Mouse (Mus musculus): Measurements from ENCODE around the gene Abcc12.

The Abcc12 gene

DNA sequence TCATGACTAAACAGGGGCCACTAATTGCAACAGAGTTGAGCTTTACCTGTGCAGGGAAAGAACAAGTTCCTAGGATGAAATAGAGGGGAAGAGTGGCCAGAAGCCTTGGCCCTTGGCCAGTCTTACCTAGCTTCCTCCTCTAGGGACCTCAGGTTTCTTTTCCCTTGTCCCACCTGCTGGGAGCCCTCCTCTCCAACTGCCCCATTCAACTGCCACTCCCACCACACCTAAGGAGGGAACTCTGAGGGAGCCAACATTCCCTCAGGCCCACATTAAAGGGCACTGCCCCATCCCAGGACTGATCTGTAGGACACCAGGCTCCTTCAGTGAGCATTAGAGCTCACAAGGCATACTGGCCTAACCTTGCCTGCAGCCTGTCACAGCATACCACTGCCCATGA, at the start of gene Abcc12:
TSS of gene Abcc12 (minus strand) at position 229 of the 400 bp plus-strand sequence.
- DNase-seq (ENCODE audit: low read depth, low spot score), result no peak

GRCm38 (mm10) chr8:86630212-86630611, 49.7 kb upstream of the Abcc12 start:
- no peak for DNase-seq (ENCODE audit: low read depth, low spot score)

GRCm38 (mm10) chr8:86624915-86625314, 44.4 kb upstream of the Abcc12 start:
- no peak for DNase-seq (ENCODE audit: low read depth, low spot score)

- peak; percentile 95 for DNase-seq (ENCODE audit: low read depth, low spot score)
Observed at GRCm38 (mm10) chr8:86623911-86624731, 43.6 kb upstream of the Abcc12 start, which contains the start of gene Lonp2. Gene Lonp2, plus strand, starts transcription at chr8:86624043.

GRCm38 (mm10) chr8:86623551-86623910, 43.0 kb upstream of the Abcc12 start:
- DNase-seq (ENCODE audit: low read depth, low spot score), result no peak

- no peak for DNase-seq (ENCODE audit: low read depth, low spot score)
Observed at GRCm38 (mm10) chr8:86617759-86618387, 37.4 kb upstream of the Abcc12 start.

DNA sequence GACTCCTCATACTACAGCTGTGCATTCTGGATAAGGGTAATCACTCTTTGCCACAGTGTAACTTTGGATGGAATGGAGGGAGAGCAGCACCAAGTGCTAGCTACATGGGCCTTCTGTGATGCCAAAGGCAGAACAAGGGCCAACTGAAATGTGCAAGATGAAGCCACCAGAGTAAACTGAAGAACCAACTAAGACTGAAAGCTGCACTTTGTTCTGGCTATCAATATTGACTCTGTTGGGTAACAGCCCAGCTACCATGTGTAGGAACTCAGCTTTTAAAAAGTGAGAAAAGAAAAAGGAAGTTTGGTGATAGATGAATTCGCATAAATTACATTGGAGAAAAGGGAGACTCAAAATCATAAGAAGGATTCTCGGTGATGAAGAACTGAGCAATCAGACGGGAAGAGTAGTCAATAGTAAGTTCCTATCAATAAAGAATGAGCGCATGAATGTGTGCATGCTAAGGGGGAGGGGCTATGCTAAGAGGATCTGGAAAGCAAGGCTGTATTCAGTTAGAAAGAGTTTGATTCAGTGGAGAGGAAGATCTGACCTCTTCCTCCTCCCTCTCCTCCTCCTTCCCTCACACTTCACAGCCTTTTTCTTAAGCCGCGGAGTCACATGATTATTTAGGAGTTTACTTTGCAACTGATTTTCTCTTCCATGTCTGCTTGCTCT, 34.7 kb upstream of the Abcc12 start:
- no peak for DNase-seq (ENCODE audit: low read depth, low spot score)

DNA sequence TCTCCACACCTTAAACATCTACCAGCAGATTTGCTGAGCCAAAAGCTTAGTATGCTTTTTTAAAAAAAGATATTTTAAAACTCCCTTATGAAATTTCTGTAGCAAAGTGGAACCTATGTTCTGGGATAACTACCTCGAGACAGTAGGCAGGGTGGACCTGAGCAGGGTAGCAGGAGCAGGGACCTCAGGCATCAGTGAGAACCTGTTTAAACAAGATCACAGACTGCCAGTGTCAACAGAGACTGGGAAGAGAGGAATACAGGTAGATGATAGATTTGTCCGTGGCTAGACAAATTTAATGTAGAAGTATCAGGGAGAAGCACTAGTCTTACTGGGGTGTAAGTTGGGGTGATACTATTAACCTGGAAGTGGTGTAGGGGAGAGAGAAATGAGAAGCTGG, 33.3 kb upstream of the Abcc12 start:
- DNase-seq (ENCODE audit: low read depth, low spot score), result no peak

- no peak for DNase-seq (ENCODE audit: low read depth, low spot score)
Observed at GRCm38 (mm10) chr8:86604676-86605075, 24.2 kb upstream of the Abcc12 start.

- DNase-seq (ENCODE audit: low read depth, low spot score), result no peak
Observed at GRCm38 (mm10) chr8:86603174-86603573, 22.7 kb upstream of the Abcc12 start.

DNA sequence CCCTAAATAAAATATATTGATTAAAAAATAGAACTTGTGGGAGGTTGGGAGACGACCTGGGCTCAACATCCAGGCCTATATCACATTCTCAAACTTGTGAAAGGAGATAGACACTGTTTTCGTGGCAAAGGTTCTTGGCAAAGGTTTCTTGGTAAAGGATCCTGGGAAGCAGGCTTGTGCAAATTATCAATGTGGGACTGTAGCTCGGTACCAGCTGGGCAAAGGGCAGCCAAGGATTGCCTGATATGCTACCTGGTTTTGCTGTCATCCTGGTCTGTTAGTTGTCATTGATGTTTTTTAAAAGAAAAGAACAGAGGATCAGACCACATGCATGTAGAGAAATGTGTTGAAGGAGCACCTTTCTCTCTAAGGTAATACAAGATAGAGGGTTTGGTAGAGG, 19.8 kb upstream of the Abcc12 start:
- no peak for DNase-seq (ENCODE audit: low read depth, low spot score)

- DNase-seq (ENCODE audit: low read depth, low spot score), result no peak
Observed at GRCm38 (mm10) chr8:86599299-86599698, 18.8 kb upstream of the Abcc12 start.

- DNase-seq (ENCODE audit: low read depth, low spot score), result no peak
Observed at GRCm38 (mm10) chr8:86597681-86598080, 17.2 kb upstream of the Abcc12 start.

GRCm38 (mm10) chr8:86595671-86596070, 15.2 kb upstream of the Abcc12 start:
- DNase-seq (ENCODE audit: low read depth, low spot score), result no peak

DNA sequence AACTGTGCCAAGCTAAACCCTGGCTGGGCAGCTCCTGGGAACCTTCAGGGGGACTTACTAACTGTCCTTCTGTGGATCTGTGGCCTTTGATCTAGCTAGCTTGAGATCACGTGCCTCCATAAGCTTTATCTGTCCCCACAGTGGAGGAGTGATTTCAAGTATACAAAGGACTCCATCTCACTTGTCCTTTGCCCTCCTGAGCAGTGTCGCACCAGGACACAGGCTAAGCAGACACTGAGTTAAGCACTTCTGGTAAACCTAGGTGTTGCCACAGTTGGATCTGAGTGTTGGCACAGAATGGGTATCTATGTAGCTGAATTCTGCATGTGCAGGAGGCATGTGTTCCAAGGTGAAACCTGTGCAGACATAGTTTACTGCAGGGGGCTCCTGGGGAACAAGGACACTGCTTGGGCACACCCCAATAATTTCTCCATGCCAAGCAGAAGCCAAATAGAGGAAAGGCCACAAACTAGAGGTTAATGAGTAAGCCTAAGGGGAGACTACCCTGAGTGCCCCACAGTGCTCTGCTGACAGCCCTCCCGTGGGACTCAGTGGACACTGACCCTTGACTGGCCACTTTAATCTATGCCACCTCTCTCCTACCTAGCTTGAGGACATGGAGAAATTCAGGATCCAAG, 13.8 kb upstream of the Abcc12 start:
- DNase-seq (ENCODE audit: low read depth, low spot score), result no peak

- DNase-seq (ENCODE audit: low read depth, low spot score), result no peak
Observed at GRCm38 (mm10) chr8:86593099-86593498, 12.6 kb upstream of the Abcc12 start.

DNA sequence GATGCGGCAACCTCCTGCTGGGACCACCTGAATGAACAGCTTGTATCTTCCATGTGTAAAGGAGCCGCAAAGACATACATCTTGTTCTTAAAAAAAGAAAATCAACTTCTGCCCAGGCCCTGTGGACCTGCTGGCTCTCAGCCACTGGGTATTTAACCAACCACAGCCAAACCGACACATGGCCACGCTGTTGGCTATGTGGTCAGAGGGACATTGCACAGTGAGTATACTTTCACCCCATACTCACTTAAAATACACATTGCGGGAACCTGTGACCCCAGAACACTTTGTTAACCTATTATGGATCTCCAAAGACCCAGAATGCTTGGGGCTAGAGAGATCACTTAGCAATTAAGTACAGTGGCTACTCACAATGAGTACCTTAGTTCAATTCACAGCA, 7.9 kb upstream of the Abcc12 start:
- no peak for DNase-seq (ENCODE audit: low read depth, low spot score)

GRCm38 (mm10) chr8:86586642-86587041, 6.2 kb upstream of the Abcc12 start:
- peak; percentile 20 for DNase-seq (ENCODE audit: low read depth, low spot score)

- no peak for DNase-seq (ENCODE audit: low read depth, low spot score)
Observed at GRCm38 (mm10) chr8:86586058-86586457, 5.6 kb upstream of the Abcc12 start.

DNA sequence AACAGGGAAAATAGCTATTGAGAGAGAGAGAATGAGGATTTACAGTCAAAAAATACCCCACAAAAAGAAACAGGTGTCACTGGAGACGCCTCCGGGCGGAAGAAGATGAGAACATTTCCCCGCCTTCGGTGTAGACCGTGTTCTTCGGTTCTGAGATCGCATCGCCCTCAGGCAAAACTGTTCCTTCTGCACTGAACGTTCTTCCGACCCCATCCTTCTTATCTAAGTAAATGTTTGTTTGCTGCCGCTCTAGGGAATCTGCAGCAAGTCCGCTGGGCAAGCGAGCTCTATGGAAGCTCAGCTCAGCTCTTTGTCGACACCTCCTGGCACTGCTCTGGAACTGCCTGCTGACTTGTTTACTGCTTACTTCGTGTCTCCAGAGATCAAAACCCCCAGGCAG, 5.0 kb upstream of the Abcc12 start:
- peak; percentile 84 for DNase-seq (ENCODE audit: low read depth, low spot score)

DNA sequence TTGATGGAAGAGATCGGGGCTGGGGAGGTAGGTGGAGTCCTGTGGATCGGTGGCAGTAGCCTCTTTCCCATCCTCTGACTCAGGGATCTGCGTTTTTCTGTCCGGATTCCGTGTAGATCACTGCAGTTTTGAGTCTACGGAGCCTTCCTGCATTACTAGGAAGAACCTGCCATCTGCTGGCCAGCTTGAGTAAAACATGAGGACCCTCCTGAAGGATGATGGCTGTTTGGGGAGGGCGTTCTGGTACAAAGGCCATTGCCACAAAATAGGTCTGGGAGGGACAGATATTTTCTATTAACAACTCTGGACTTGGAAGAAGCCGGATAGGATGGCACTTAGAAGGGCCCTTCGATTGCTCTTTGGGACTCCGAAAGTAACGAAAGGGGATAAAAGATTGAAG, 4.6 kb upstream of the Abcc12 start:
- peak; percentile 89 for DNase-seq (ENCODE audit: low read depth, low spot score)

DNA sequence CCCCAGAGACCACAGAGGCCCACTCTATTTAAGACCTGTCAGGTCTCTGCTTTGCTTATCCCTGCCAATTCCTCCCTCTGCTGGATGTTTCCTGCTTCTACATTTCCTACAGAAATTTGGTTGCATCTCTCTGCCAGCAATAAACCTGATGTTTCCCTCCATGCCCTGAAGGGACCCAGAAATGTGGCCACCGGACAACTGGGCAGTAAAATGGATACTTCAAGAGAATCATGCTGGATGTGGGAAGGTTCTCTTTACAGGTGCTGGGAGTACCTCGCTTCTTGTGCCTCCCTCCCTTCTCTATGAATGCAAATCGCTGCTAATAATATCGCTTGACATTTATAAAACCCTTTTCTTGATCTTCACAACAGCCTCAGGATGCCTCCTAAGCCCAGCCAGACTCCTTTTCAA, 1.4 kb upstream of the Abcc12 start:
- no peak for DNase-seq (ENCODE audit: low read depth, low spot score)
